Mouse (Mus musculus) kidney, adult 2 months (tissue): ENCODE results near the gene Coro1b.

Experiments
- CTCF ChIP-seq: fragments of 200-500 bp; conservative IDR thresholded peaks from 2 replicates; pipeline ENCODE4 v1.5.1; 2011; ENCODE audit warnings: low read depth, mild to moderate bottlenecking, control low read depth, low read length, moderate library complexity, mixed read lengths; ENCODE audit not compliant: insufficient read depth, insufficient read length
- POLR2A ChIP-seq: fragments of 200-500 bp; IDR thresholded peaks from one replicate; pipeline ENCODE4 v1.6.1; 2011; ENCODE audit warnings: low read depth, low read length, control low read depth

DNA sequence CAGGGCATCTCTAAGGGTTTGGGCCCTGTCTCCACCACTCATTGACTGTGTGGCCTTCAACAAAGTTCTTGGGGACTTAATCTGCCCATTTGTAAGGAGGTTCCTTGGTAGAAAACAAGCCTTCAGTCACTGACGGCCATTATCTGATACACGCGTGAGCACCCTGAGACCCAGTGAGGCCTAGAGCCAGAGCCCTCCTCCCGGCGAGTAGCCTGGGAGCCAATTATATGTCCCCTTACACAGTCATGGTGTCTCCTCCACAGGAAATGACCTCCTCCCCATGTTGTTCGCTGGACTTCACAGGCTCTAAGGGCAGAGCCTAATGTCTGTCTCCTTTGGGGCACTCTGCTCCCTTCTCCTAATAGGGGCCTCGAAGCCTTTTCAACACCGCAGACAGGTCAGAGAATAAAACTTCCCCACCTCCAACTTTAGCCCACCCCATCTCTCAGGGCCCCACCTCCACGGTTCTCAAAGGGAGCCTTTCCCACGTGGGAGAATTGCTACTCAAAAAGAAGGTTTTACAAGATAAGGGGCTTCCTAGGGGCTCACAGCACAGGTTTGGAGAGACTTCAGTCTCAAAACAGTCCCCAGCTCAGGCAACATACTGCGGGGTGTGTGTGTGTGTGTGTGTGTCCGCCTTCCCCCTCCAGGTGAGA lies 1.9 kb upstream of the Coro1b start:
- TF ChIP-seq POLR2A: no peak
- TF ChIP-seq CTCF: no peak
